In the genomic region with DNA sequence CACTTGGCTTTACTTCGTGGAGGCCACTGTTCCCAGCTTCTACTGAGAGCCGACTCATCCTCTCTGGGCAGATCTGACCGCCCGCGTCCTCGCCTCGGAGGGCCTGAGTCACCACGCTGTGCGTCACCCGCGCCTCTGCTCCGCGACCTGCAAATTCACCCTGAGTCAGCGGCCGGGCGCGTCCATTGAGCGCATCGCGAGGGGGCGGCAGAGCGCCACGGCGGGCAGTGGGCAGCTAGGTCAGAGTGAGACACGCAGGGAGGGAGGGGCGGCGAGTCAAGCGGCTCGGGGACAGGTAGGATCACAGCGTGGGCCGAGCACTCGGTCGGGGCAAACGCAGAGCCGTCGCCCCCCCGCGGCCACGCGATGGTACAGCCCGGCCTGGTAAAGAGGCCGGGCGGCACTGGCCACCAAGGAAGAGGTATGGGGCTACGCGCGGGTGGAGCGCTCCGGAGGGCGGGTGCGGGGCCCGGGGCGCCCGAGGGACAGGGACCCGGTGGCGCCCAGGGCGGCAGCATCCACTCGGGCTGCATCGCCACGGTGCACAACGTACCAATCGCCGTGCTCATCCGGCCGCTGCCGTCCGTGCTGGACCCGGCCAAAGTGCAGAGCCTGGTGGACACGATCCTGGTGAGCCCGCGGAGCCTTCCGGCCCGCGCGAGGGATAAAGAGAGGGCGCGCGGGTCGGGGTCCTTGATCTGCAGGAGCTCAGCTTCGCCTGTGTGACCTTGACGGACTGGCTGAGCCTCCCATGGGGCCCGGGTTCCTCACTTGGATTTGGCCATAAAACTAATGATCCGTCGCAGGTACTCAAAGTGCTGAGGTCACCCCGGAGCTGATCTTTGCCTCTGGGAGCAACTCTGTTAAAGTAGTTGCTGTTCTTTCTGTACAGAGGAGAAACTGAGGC, we compare ENCODE assay signal across 8 mouse cellular contexts. TPM values are rescaled to one million over a fixed set of nuclear protein-coding genes. Genes with fewer than 3 reads are reported as not detected.
A peak's percentile ranks its signal among the peaks of the same experiment; 100 is the strongest.
DNase-seq lines count a peak whose midpoint lies in the region; ATAC-seq lines count a peak whose summit lies in the region.

Gene Srxn1, plus strand, starts transcription at position 199 of the 907 bp plus-strand sequence.

- H3K9me3 ChIP-seq in hindbrain, embryonic 12.5 days (replicated peaks) = no peaks in the 10 kb centered on the region

- H3K27me3 ChIP-seq in hindbrain, embryonic 12.5 days = 0 out of 2 replicates have a peak, but pooled peaks cover 7% of the 10 kb centered on the region

- WGBS in hindbrain, embryonic 12.5 days = 1% methylated on average over 78 of the region's 84 CpGs

- ATAC-seq in hindbrain, embryonic 12.5 days (ENCODE audit: low FRiP score) = peak; percentile 85

- H3K27ac ChIP-seq in hindbrain, embryonic 12.5 days = peak within 1 kb of the TSS; percentile 46

- peaks cover 26% of the 10 kb centered on the region for H3K4me1 ChIP-seq in hindbrain, embryonic 12.5 days

- H3K36me3 ChIP-seq in hindbrain, embryonic 12.5 days = 0 out of 2 replicates have a peak, but pooled peaks cover 3% of the 10 kb centered on the region

- peak; percentile 86 for DNase-seq in R1 (ENCODE audit: low read depth, low spot score)
- peak; percentile 95 for DNase-seq in cerebellum, postnatal 25 days
- peak; percentile 66 to 70 for DNase-seq in frontal cortex, postnatal 14 days (ENCODE audit: low spot score in 2 of 2)
- peak; percentile 79 to 80 for DNase-seq in layer of hippocampus, postnatal 36 days
- DNase-seq in lung, postnatal 25 days (ENCODE audit: low spot score) = peak; percentile 86
- peak; percentile 81 for DNase-seq in retina, adult 2 months (ENCODE audit: low read depth, low spot score)
- DNase-seq in thymus, postnatal 4 days = peak; percentile 62

- H3K9ac ChIP-seq in hindbrain, embryonic 12.5 days = peak within 1 kb of the TSS; percentile 81

- H3K4me3 ChIP-seq in hindbrain, embryonic 12.5 days = peak within 1 kb of the TSS; percentile 68

- H3K4me2 ChIP-seq in hindbrain, embryonic 12.5 days (replicated peaks) = peak within 1 kb of the TSS; percentile 80

RNA-seq across cellular contexts. Expression of gene Srxn1, which starts in this region (rescaled TPM):
- polyA plus RNA-seq in hindbrain, embryonic 12.5 days (2016; fragmentation: Nextera tagmentation; extraction: Ambion mirVana) = 13.8 and 15.3 TPM in 2 replicates
- 10 to 100 TPM; 71.6 to 77.6 TPM for total RNA-seq in layer of hippocampus, postnatal 36 days (2021)

Comparison
In these comparisons a context has a peak if more than half of its experiments do, and no peak if none do; other contexts are left out.
1. Peak in every context shown above with its lines: DNase-seq, ATAC-seq, H3K4me3 ChIP-seq and H3K27ac ChIP-seq.